Mouse (Mus musculus) intestine, embryonic 16.5 days (tissue): Measurements from ENCODE around the gene Dlg3. TPM values are rescaled to one million over a fixed set of nuclear protein-coding genes. Genes with fewer than 3 reads are reported as not detected.

Source experiments
- ATAC-seq: fragments of 200-750 bp; cut with Nextera tagmentation; 2 replicates; pipeline ENCODE4 v1.8.0; 2017; ENCODE audit warnings: moderate TSS enrichment, moderate library complexity
- H3K27ac ChIP-seq: fragments of 300-500 bp; sonication (generic); 2 replicates; pipeline ENCODE4 v1.5.1; 2014; ENCODE audit warnings: mild to moderate bottlenecking, low read length
- H3K27me3 ChIP-seq: fragments of 300-500 bp; sonication (generic); replicated peaks from 2 replicates; pipeline ENCODE4 v1.6.1; 2014; ENCODE audit warnings: low read length, control low read depth, mixed read lengths; ENCODE audit not compliant: control insufficient read depth, insufficient read depth
- H3K36me3 ChIP-seq: fragments of 300-500 bp; sonication (generic); 2 replicates; pipeline ENCODE4 v1.6.1; 2014; ENCODE audit warnings: low read length, control low read depth; ENCODE audit not compliant: control insufficient read depth, insufficient read depth
- H3K4me1 ChIP-seq: fragments of 300-500 bp; sonication (generic); 2 replicates; pipeline ENCODE4 v1.6.1; 2014; ENCODE audit warnings: low read length, control low read depth, mixed read lengths; ENCODE audit not compliant: control insufficient read depth, insufficient read depth
- H3K4me2 ChIP-seq: fragments of 300-500 bp; sonication (generic); 2 replicates; pipeline ENCODE4 v1.6.1; 2014; ENCODE audit warnings: low read depth, low read length, control low read depth
- H3K4me3 ChIP-seq: fragments of 300-500 bp; sonication (generic); 2 replicates; pipeline ENCODE4 v1.5.1; 2014; ENCODE audit warnings: mild to moderate bottlenecking, low read length
- H3K9ac ChIP-seq: fragments of 300-500 bp; sonication (generic); 2 replicates; pipeline ENCODE4 v1.6.1; 2014; ENCODE audit warnings: low read depth, low read length
- H3K9me3 ChIP-seq: fragments of 300-500 bp; sonication (generic); 2 replicates; pipeline ENCODE4 v1.6.1; 2016; ENCODE audit warnings: low read length, control low read depth; ENCODE audit not compliant: control insufficient read depth
- WGBS: fragments of 180-500 bp; shearing (Covaris S2); extraction: QIAGEN DNeasy Blood & Tissue Kit; methylation state at CpG from one replicate; pipeline ENCODE4 v1.1.7; 2014; 5-methylcytosine and 5-hydroxymethylcytosine counted together
- polyA plus RNA-seq: library from polyadenylated mRNA; unstranded; fragments of >200 nt; fragmentation: Nextera tagmentation; extraction: Ambion mirVana; gene quantifications from 2 replicates; pipeline ENCODE4 v1.2.1, GENCODE M21; 2015

The Dlg3 gene
- polyA plus RNA-seq, 1 experiment from 2014 or later = 11.0 TPM

- Histone ChIP-seq H3K9ac (no peak overlapping the region), H3K4me1 (no peaks in the 10 kb centered on the region; the same call in 1 of the 2 replicates), H3K4me3 (no peak overlapping the region), H3K27me3 (no peaks in the 10 kb centered on the region), H3K36me3 (no peaks in the 10 kb centered on the region), H3K9me3 (no peaks in the 10 kb centered on the region), H3K27ac (no peak overlapping the region), H3K4me2 (no peak overlapping the region)
- 81% methylated on average over 4 of the region's 4 CpGs for WGBS
- ATAC-seq = no peak
Observed at GRCm38 (mm10) chrX:100789322-100789721, 21.8 kb downstream of the Dlg3 start.

DNA sequence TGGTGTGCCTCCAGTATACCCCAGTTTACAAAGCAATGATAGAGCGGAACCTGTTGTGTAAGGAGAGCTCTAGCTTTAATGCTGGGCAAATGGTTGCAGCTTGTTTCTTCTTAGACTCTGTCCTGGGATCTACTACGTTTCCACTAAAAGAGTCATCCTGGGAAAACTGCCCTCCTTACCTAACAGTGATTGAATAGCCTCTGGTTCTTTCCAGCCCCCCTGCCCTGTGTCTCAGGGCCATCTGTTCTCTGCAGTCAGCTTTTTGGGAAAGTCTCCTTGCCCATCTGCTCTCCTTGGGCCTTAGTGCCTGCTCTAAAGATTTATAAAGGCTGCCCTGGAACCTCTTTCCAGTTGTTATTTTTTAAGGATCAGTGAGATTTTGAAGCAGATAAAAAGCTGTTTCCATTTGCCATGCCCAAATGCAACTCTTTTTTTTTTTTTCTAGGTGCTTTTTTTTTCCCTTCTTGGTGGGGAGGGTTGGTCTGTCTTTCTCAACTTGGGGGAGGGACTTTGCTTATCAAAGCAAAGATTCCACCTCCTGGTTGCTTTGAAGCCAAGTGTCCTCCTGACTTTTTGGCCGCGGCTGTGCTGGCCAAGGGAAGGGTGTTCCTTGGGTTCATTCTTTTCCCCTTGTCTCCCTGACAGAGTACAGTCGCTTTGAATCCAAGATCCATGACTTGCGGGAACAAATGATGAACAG is 28.7 kb downstream of the Dlg3 start:
- Histone ChIP-seq H3K9ac (no peak overlapping the region), H3K9me3 (no peaks in the 10 kb centered on the region), H3K4me1 (peaks cover 3% of the 10 kb centered on the region; the same call in 1 of the 2 replicates), H3K27ac (peak overlapping the region; percentile 78), H3K4me3 (no peak overlapping the region), H3K4me2 (no peak overlapping the region; the same call in 1 of the 2 replicates), H3K36me3 (no peaks in the 10 kb centered on the region), H3K27me3 (no peaks in the 10 kb centered on the region)
- no peak for ATAC-seq
- 55% methylated on average over 6 of the region's 6 CpGs for WGBS

- Histone ChIP-seq H3K27me3 (no peaks in the 10 kb centered on the region), H3K4me3 (no peak overlapping the region), H3K36me3 (no peaks in the 10 kb centered on the region), H3K4me1 (peaks cover 3% of the 10 kb centered on the region; the same call in 1 of the 2 replicates), H3K9ac (no peak overlapping the region), H3K9me3 (no peaks in the 10 kb centered on the region), H3K27ac (peak overlapping the region; percentile 79), H3K4me2 (no peak overlapping the region; the same call in 1 of the 2 replicates)
- peak; percentile 82 for ATAC-seq
- 72% methylated on average over 3 of the region's 3 CpGs for WGBS
Observed at GRCm38 (mm10) chrX:100796741-100797090, 29.2 kb downstream of the Dlg3 start.

GRCm38 (mm10) chrX:100797370-100797769 is 29.8 kb downstream of the Dlg3 start:
- ATAC-seq = peak; percentile 78
- Histone ChIP-seq H3K36me3 (no peaks in the 10 kb centered on the region), H3K9ac (no peak overlapping the region), H3K4me1 (0 out of 2 replicates have a peak, but pooled peaks cover 3% of the 10 kb centered on the region), H3K9me3 (no peaks in the 10 kb centered on the region), H3K27ac (peak overlapping the region; percentile 79), H3K4me2 (no peak overlapping the region), H3K27me3 (no peaks in the 10 kb centered on the region), H3K4me3 (no peak overlapping the region)
- 56% methylated on average over 4 of the region's 4 CpGs for WGBS

DNA sequence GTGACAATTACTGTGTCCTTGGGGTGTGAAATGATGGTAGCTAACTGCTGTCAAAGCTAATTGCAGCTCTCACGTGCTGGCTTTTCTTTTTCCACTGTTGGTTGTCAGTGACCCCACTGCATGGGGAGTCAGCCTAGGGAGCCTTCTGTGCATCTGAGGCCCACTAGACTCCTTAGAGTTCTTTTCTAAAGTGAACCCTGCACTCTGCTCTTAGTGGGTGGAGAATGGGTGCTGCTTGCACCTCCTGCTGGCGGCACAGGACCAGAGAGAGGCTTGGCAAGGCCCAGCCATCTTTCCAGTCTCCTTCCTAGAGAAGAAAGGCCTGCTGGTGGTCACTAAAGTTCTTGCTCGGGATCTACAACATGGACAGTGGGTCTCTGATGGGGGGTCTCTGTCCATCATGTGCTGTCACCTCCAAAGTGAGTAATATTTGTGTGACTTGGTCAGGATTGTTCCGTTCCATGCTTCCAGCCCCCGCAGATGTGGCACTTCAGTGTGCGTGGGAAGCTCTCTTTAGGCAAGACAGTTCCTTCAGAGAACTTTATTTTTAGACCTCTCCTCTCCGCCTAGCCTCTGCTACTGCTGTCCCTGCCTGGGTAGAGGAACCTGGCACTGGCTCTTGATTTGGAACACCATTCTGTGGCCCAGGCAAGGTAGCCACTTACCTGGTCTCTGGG is 30.5 kb downstream of the Dlg3 start:
- H3K4me2 ChIP-seq = no peak overlapping the region
- H3K9ac ChIP-seq = no peak overlapping the region
- peak; percentile 78 for ATAC-seq
- no peaks in the 10 kb centered on the region for H3K9me3 ChIP-seq
- 0 out of 2 replicates have a peak, but pooled peaks cover 3% of the 10 kb centered on the region for H3K4me1 ChIP-seq
- peak overlapping the region; percentile 79 for H3K27ac ChIP-seq
- 59% methylated on average over 7 of the region's 7 CpGs for WGBS
- no peaks in the 10 kb centered on the region for H3K36me3 ChIP-seq
- H3K27me3 ChIP-seq = no peaks in the 10 kb centered on the region
- no peak overlapping the region for H3K4me3 ChIP-seq

DNA sequence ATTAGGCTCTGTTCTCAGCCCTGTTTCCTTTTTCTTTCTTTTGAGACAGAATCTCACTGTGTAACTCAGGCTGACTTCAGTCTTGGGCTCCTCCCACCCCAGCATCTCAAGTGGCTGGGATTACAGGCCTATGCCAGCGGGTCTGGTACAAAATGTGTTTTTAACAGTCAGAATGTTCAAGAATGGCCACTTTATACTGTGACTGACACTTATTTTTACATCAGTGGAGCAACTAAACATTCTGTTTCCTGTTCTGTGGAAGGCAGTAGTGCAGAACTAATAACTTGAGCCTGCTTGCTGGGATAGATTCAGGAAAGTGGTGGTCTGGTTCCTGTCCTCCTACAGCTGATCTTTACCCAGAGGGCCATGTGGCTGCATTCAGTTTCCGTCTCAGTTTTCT is 33.1 kb downstream of the Dlg3 start:
- Histone ChIP-seq H3K4me2 (no peak overlapping the region), H3K4me1 (0 out of 2 replicates have a peak, but pooled peaks cover 3% of the 10 kb centered on the region), H3K4me3 (no peak overlapping the region), H3K9ac (no peak overlapping the region), H3K9me3 (no peaks in the 10 kb centered on the region), H3K27ac (peak overlapping the region; percentile 33), H3K36me3 (no peaks in the 10 kb centered on the region), H3K27me3 (0 out of 2 replicates have a peak, but pooled peaks cover 3% of the 10 kb centered on the region)
- 40% methylated on average over 2 of the region's 2 CpGs for WGBS
- ATAC-seq = no peak

- H3K36me3 ChIP-seq = no peaks in the 10 kb centered on the region
- 57% methylated on average over 6 of the region's 6 CpGs for WGBS
- H3K27me3 ChIP-seq = 0 out of 2 replicates have a peak, but pooled peaks cover 3% of the 10 kb centered on the region
- peak overlapping the region; percentile 45 for H3K27ac ChIP-seq
- no peak overlapping the region for H3K9ac ChIP-seq
- 0 out of 2 replicates have a peak, but pooled peaks cover 3% of the 10 kb centered on the region for H3K4me1 ChIP-seq
- peak overlapping the region; percentile 20; the same call in 1 of the 2 replicates for H3K4me2 ChIP-seq
- H3K4me3 ChIP-seq = no peak overlapping the region
- peak; percentile 66 for ATAC-seq
- no peaks in the 10 kb centered on the region for H3K9me3 ChIP-seq
Observed at GRCm38 (mm10) chrX:100802034-100802433, 34.5 kb downstream of the Dlg3 start.

- no peak for ATAC-seq
- Histone ChIP-seq H3K36me3 (no peaks in the 10 kb centered on the region), H3K9ac (no peak overlapping the region), H3K27me3 (no peaks in the 10 kb centered on the region; the same call in 1 of the 2 replicates), H3K4me3 (no peak overlapping the region), H3K4me1 (no peaks in the 10 kb centered on the region), H3K27ac (no peak overlapping the region), H3K9me3 (no peaks in the 10 kb centered on the region), H3K4me2 (no peak overlapping the region)
- 85% methylated on average over 4 of the region's 4 CpGs for WGBS
Observed at GRCm38 (mm10) chrX:100811129-100811528, 43.6 kb downstream of the Dlg3 start.

GRCm38 (mm10) chrX:100814139-100814538 is 46.6 kb downstream of the Dlg3 start:
- no peak overlapping the region for H3K9ac ChIP-seq
- H3K9me3 ChIP-seq = no peaks in the 10 kb centered on the region
- no peaks in the 10 kb centered on the region for H3K36me3 ChIP-seq
- no peak for ATAC-seq
- no peak overlapping the region for H3K27ac ChIP-seq
- 91% methylated on average over 8 of the region's 8 CpGs for WGBS
- H3K4me3 ChIP-seq = no peak overlapping the region
- no peak overlapping the region for H3K4me2 ChIP-seq
- no peaks in the 10 kb centered on the region for H3K4me1 ChIP-seq
- no peaks in the 10 kb centered on the region; the same call in 1 of the 2 replicates for H3K27me3 ChIP-seq
